Mouse (Mus musculus): ENCODE measurements around the gene Nek10. TPM values are rescaled to one million over a fixed set of nuclear protein-coding genes. Genes with fewer than 3 reads are reported as not detected.
"Not testable (repeated sequence)": the region's sequence is repeated elsewhere in the genome, so short reads cannot be mapped to it uniquely, and the experiment has no call there.

Gene Nek10
- polyA plus RNA-seq, 1 experiment from 2014 or later = not detected

- Histone ChIP-seq H3K27ac (replicated peaks) (no peak overlapping the region), H3K4me3 (no peak overlapping the region), H3K36me3 (no peaks in the 10 kb centered on the region), H3K9me3 (replicated peaks) (no peaks in the 10 kb centered on the region), H3K4me1 (no peaks in the 10 kb centered on the region), H3K27me3 (ENCODE audit: low read depth, poor library complexity, severe bottlenecking) (no peaks in the 10 kb centered on the region)
- WGBS = 83% methylated on average over 2 of the region's 2 CpGs
- no peak for DNase-seq (ENCODE audit: low spot score)
Observed at GRCm38 (mm10) chr14:14970633-14971032, 167.4 kb downstream of the Nek10 start.

DNA sequence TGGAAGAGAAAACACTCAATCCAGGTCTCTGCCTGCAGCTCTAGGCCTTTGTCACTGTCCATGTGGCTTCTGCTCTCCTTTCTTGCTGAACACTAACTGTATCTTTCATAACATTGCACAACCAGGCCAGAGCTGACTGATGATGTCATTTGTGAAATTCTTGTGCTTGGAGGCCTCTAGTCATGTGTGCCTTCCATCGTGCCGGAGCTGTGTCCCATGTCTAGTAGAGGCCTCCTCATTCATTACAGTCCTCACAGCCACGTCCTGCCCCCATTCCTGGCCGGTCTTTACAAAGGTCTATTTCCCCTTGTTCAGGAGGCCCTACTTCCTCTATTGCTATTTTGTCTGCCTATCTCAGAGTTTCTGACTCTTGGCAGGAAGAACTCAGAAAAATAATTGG lies 167.8 kb downstream of the Nek10 start:
- Histone ChIP-seq H3K27ac (replicated peaks) (no peak overlapping the region), H3K27me3 (ENCODE audit: low read depth, poor library complexity, severe bottlenecking) (no peaks in the 10 kb centered on the region), H3K9me3 (replicated peaks) (no peaks in the 10 kb centered on the region), H3K36me3 (no peaks in the 10 kb centered on the region), H3K4me3 (no peak overlapping the region), H3K4me1 (no peaks in the 10 kb centered on the region)
- 87% methylated on average over 4 of the region's 4 CpGs for WGBS
- no peak for DNase-seq (ENCODE audit: low spot score)

DNA sequence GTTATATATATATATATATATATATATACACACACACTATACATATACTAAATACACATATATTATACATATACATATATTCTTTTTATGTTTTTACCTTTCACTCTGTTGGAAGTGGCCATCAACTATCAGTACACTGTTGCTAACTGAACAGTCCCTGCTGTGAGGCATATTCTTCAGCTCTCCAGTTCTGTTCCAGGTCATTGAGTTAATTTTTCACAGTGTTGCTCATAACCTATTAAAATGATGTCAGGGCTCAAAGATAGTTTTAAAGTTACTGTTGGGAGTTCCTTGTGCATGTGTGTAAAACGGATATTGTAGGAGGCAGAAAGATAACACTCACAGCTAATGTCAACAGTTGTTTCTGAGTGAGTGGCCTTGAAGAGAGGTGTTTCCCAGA lies 170.9 kb downstream of the Nek10 start:
- Histone ChIP-seq H3K36me3 (no peaks in the 10 kb centered on the region), H3K9me3 (replicated peaks) (no peaks in the 10 kb centered on the region), H3K27ac (replicated peaks) (no peak overlapping the region), H3K27me3 (ENCODE audit: low read depth, poor library complexity, severe bottlenecking) (no peaks in the 10 kb centered on the region), H3K4me3 (no peak overlapping the region), H3K4me1 (no peaks in the 10 kb centered on the region)
- no peak for DNase-seq (ENCODE audit: low spot score)
- WGBS = 71% methylated on average over 1 of the region's 1 CpGs

DNA sequence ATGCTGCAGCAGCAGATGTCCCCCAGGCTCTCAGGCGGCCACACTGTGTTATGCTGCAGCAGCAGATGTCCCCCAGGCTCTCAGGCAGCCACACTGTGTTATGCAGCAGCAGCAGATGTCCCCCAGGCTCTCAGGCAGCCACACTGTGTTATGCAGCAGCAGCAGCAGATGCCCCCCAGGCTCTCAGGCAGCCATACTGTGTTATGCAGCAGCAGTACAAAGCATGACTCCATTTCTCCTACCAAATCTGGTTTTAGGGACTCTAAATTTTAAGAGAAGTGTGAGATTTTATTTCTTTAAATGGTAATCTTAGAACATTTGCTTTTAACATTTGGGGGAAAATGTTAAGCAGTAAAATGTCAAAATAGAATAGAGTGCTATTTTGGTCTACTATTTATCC lies 180.9 kb downstream of the Nek10 start:
- 0% methylated on average over 1 of the region's 1 CpGs for WGBS
- not testable (repeated sequence) for H3K36me3 ChIP-seq; H3K27me3 ChIP-seq (ENCODE audit: low read depth, poor library complexity, severe bottlenecking); H3K4me1 ChIP-seq; DNase-seq (ENCODE audit: low spot score); H3K4me3 ChIP-seq; H3K9me3 ChIP-seq (replicated peaks); H3K27ac ChIP-seq (replicated peaks)

DNA sequence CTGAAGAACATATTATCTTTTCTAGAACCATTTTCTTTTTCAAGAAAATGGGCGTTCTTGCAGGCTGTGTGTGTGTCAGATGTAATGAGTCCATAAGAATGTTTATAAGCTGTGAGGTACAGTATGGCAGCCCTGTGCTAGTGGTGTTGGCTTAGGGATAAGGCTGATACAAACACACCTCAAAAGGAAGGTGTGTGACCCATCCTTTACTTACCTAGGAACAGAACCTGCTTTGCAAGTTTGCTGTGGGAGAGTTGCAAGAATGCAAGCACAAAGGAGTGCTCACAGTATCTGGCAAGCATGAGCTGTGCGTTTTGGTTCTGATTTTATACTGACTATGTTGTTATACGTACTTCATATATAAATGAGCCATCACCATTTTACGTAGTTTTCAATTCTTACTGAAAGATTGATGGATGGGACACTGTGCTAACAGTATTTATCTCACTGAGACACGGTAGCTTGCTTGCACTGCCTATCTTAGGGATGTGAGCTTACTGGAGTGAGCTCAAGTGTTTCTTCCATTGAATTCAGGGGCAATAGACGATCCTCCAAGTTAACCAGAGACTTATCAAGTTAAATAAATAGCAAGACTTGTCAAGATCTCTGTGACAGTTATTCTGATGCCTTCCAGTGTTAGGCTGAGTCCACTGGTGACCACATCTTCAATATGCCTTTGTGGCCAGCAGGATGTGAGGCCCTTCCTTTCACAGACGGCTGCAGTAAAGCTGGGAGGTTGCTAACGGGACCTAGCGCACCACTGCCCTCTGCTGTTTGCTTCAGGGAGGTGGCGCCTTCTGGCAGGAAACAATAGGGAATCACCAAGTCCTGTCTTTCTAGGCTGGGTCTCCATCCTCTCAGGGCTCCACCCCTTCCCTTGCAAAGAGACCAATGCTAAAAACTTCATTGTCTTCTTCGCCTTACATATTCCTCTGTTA lies 181.8 kb downstream of the Nek10 start:
- peak overlapping the region; percentile 23; the same call in 1 of the 2 replicates for H3K27ac ChIP-seq (replicated peaks)
- DNase-seq (ENCODE audit: low spot score) = peak; percentile 82
- WGBS = 45% methylated on average over 11 of the region's 11 CpGs
- H3K9me3 ChIP-seq (replicated peaks) = no peaks in the 10 kb centered on the region
- H3K4me1 ChIP-seq = no peaks in the 10 kb centered on the region
- no peaks in the 10 kb centered on the region for H3K27me3 ChIP-seq (ENCODE audit: low read depth, poor library complexity, severe bottlenecking)
- no peak overlapping the region for H3K4me3 ChIP-seq
- H3K36me3 ChIP-seq = no peaks in the 10 kb centered on the region

DNA sequence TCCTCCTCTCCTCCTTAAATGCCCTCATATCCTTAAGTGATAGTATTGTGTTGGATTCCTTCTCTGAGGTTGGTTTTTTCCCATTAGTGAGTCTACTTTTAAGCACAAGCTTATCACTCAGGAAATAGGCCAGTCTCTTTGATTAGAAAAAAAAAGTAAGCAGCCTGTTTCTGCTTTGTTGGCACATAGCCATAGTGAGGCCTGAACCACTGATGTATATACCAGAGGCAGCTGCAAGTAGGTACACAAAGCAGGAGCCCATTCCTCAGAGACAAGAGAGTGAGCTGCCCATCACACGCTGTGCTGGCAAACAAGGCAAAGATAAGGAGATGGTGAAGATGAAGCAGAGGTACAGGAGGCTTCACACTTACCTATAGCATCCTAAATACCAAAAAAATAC lies 184.2 kb downstream of the Nek10 start:
- Histone ChIP-seq H3K27me3 (ENCODE audit: low read depth, poor library complexity, severe bottlenecking) (no peaks in the 10 kb centered on the region), H3K4me3 (no peak overlapping the region), H3K9me3 (replicated peaks) (no peaks in the 10 kb centered on the region), H3K36me3 (no peaks in the 10 kb centered on the region), H3K4me1 (0 out of 2 replicates have a peak, but pooled peaks cover 2% of the 10 kb centered on the region), H3K27ac (replicated peaks) (no peak overlapping the region)
- WGBS = 78% methylated on average over 1 of the region's 1 CpGs
- no peak for DNase-seq (ENCODE audit: low spot score)

- 89% methylated on average over 2 of the region's 2 CpGs for WGBS
- no peaks in the 10 kb centered on the region for H3K36me3 ChIP-seq
Observed at GRCm38 (mm10) chr14:14991642-14992041, 188.4 kb downstream of the Nek10 start.

GRCm38 (mm10) chr14:15011408-15011807 lies 208.2 kb downstream of the Nek10 start:
- no peak for DNase-seq (ENCODE audit: low spot score)
- 76% methylated on average over 4 of the region's 4 CpGs for WGBS
- no peaks in the 10 kb centered on the region for H3K4me1 ChIP-seq

More at GRCm38 (mm10) chr14:14991642-14992041, 188.4 kb downstream of the Nek10 start:
- no peak for DNase-seq (ENCODE audit: low spot score)
- no peak overlapping the region for H3K4me3 ChIP-seq
- 0 out of 2 replicates have a peak, but pooled peaks cover 2% of the 10 kb centered on the region for H3K4me1 ChIP-seq
- H3K27me3 ChIP-seq (ENCODE audit: low read depth, poor library complexity, severe bottlenecking) = no peaks in the 10 kb centered on the region
- H3K9me3 ChIP-seq (replicated peaks) = no peaks in the 10 kb centered on the region
- no peak overlapping the region for H3K27ac ChIP-seq (replicated peaks)

DNA sequence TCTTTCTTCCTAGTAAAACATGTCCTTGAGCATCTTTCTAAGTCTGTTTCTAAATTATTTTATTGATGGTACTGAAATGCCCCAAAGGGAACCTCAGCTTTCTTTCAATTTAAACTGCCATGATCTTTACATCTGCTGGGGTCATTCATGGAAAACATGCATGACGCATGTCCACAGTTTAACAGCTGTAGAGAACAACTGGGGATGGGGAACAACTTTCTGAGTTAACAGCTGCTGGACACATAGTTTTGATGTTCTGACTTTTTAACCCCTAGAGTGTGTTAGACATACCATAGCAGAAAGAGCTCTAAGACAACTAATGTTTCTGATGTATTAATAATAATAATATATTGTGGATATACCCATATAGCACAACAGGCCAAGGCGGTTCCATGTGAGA lies 211.6 kb downstream of the Nek10 start:
- 89% methylated on average over 2 of the region's 2 CpGs for WGBS
- no peak overlapping the region for H3K27ac ChIP-seq (replicated peaks)
- no peak for DNase-seq (ENCODE audit: low spot score)
- no peak overlapping the region for H3K4me3 ChIP-seq
- H3K36me3 ChIP-seq = no peaks in the 10 kb centered on the region
- no peaks in the 10 kb centered on the region for H3K27me3 ChIP-seq (ENCODE audit: low read depth, poor library complexity, severe bottlenecking)
- peaks cover 6% of the 10 kb centered on the region; the same call in 1 of the 2 replicates for H3K9me3 ChIP-seq (replicated peaks)
- H3K4me1 ChIP-seq = no peaks in the 10 kb centered on the region

More at GRCm38 (mm10) chr14:15011408-15011807, 208.2 kb downstream of the Nek10 start:
- no peak overlapping the region for H3K4me3 ChIP-seq
- H3K27ac ChIP-seq (replicated peaks) = no peak overlapping the region
- no peaks in the 10 kb centered on the region for H3K36me3 ChIP-seq
- H3K9me3 ChIP-seq (replicated peaks) = no peaks in the 10 kb centered on the region
- H3K27me3 ChIP-seq (ENCODE audit: low read depth, poor library complexity, severe bottlenecking) = no peaks in the 10 kb centered on the region

DNA sequence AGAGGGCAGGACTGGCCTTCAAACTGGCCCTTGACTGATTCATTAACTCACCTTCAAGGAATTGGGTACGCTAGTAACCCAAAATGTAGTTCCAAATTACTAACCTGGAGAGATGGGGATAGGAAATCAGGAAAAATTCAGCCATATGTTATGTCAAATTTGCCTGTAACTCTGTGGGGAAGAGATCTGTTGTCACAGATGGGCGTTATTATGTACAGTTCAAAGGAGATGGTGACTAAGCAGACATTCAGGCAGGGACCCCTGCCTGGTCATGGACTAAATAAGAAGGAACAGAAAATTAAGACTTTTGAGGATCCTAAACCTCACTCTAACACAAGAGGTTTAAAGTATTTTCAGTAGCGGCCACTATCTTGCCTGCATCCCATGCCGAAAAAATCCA lies 227.4 kb downstream of the Nek10 start:
- H3K4me1 ChIP-seq; DNase-seq (ENCODE audit: low spot score); H3K27me3 ChIP-seq (ENCODE audit: low read depth, poor library complexity, severe bottlenecking); H3K4me3 ChIP-seq; H3K27ac ChIP-seq (replicated peaks); H3K36me3 ChIP-seq: not testable (repeated sequence)
- WGBS = 85% methylated on average over 4 of the region's 4 CpGs
- H3K9me3 ChIP-seq (replicated peaks) = peaks cover 24% of the 10 kb centered on the region

DNA sequence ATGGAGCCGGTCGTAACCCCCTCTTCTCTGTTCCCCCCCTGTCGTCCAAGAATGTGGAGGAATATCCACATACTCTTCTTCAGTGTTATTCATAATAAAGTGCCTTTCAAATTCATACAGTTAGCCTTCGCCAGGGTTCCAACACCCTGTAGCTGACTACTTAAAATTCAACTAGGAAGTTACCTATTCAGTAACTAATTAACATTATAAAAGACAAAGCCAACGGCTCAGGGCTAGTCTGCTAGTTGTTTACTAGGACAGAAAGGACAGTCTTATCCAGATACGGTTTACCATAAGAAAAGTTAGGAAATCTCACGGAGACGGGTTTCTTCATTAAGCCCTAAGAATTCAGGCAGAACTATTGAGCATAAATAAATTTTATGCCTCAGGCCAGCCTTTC lies 231.4 kb downstream of the Nek10 start:
- WGBS = 86% methylated on average over 8 of the region's 8 CpGs
- H3K4me3 ChIP-seq; DNase-seq (ENCODE audit: low spot score); H3K9me3 ChIP-seq (replicated peaks); H3K36me3 ChIP-seq; H3K4me1 ChIP-seq; H3K27ac ChIP-seq (replicated peaks); H3K27me3 ChIP-seq (ENCODE audit: low read depth, poor library complexity, severe bottlenecking): not testable (repeated sequence)

- DNase-seq (ENCODE audit: low spot score) = no peak
- WGBS = 80% methylated on average over 4 of the region's 4 CpGs
Observed at GRCm38 (mm10) chr14:15048186-15048585, 245.0 kb downstream of the Nek10 start.

DNA sequence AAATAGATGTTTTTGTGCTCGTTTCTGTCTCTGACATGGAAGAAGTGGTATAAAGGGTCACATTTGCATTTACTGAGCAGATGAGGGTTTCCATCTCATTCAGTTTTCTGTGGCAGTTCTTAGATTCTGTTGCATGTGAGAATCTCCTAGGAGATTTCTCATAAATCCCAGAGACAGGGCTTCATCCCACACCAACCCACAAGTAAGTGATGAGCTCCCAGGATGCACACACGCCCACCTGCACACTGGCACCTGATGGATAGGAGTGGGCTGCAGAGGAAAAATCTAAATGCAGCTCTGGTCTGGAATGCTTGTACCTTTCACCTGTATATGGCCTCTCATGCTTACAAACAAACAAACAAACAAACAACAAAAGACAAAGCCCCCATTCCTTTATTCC lies 258.3 kb downstream of the Nek10 start:
- 80% methylated on average over 2 of the region's 2 CpGs for WGBS
- H3K4me3 ChIP-seq = no peak overlapping the region
- H3K36me3 ChIP-seq = no peaks in the 10 kb centered on the region
- no peaks in the 10 kb centered on the region for H3K27me3 ChIP-seq (ENCODE audit: low read depth, poor library complexity, severe bottlenecking)
- DNase-seq (ENCODE audit: low spot score) = no peak
- no peak overlapping the region for H3K27ac ChIP-seq (replicated peaks)
- H3K9me3 ChIP-seq (replicated peaks) = no peaks in the 10 kb centered on the region
- H3K4me1 ChIP-seq = no peaks in the 10 kb centered on the region

More at GRCm38 (mm10) chr14:15048186-15048585, 245.0 kb downstream of the Nek10 start:
- H3K4me1 ChIP-seq = no peaks in the 10 kb centered on the region
- H3K36me3 ChIP-seq = no peaks in the 10 kb centered on the region
- no peak overlapping the region for H3K27ac ChIP-seq (replicated peaks)
- no peaks in the 10 kb centered on the region for H3K27me3 ChIP-seq (ENCODE audit: low read depth, poor library complexity, severe bottlenecking)
- no peak overlapping the region for H3K4me3 ChIP-seq
- no peaks in the 10 kb centered on the region for H3K9me3 ChIP-seq (replicated peaks)
